Mouse (Mus musculus) C2C12 (cell line): Measurements from ENCODE around the gene Rag1. TPM values are rescaled to one million over a fixed set of nuclear protein-coding genes. Genes with fewer than 3 reads are reported as not detected.
A peak's percentile ranks its signal among the peaks of the same experiment; 100 is the strongest.

Experiments used
- H3K27me3 ChIP-seq: one replicate; pipeline ENCODE4 v1.6.1; 2011; ENCODE audit not compliant: control insufficient read depth, insufficient read depth, insufficient read length
- H3K36me3 ChIP-seq: one replicate; pipeline ENCODE4 v1.6.1; 2011; ENCODE audit not compliant: control insufficient read depth, insufficient read depth
- H3K4me3 ChIP-seq: one replicate; pipeline ENCODE4 v1.5.1; 2011; ENCODE audit warnings: mild to moderate bottlenecking, control low read depth; ENCODE audit not compliant: poor library complexity, insufficient read depth, severe bottlenecking
- H3K79me2 ChIP-seq: one replicate; pipeline ENCODE4 v1.6.1; 2011; ENCODE audit not compliant: control insufficient read depth, insufficient read depth
- H3K79me3 ChIP-seq: one replicate; pipeline ENCODE4 v1.6.1; 2011; ENCODE audit warnings: low read depth, control low read depth
- H3ac ChIP-seq: one replicate; pipeline ENCODE3; 2011; ENCODE audit warnings: low read depth; ENCODE audit not compliant: control insufficient read depth, insufficient read length
- CEBPB ChIP-seq: IDR thresholded peaks from one replicate; pipeline ENCODE4 v1.6.1; 2011; ENCODE audit warnings: low read depth, mild to moderate bottlenecking, control low read depth, moderate library complexity
- CTCF ChIP-seq: IDR thresholded peaks from one replicate; pipeline ENCODE4 v1.5.1; 2011; ENCODE audit not compliant: control insufficient read depth, insufficient read depth, insufficient read length
- FOSL1 ChIP-seq: IDR thresholded peaks from one replicate; pipeline ENCODE4 v1.8.0; 2011; ENCODE audit warnings: mild to moderate bottlenecking, low read length; ENCODE audit not compliant: poor library complexity, insufficient read depth, severe bottlenecking
- MAX ChIP-seq: IDR thresholded peaks from one replicate; pipeline ENCODE4 v1.6.1; 2011; ENCODE audit warnings: mild to moderate bottlenecking, control low read depth
- MYOD1 ChIP-seq: IDR thresholded peaks from one replicate; pipeline ENCODE4 v1.6.1; 2011; ENCODE audit warnings: low read depth; ENCODE audit not compliant: control insufficient read depth, insufficient read length
- MYOG ChIP-seq: IDR thresholded peaks from one replicate; pipeline ENCODE4 v1.6.1; 2011; ENCODE audit not compliant: control insufficient read depth, insufficient read length; ENCODE audit errors: extremely low read depth
- USF1 ChIP-seq: IDR thresholded peaks from one replicate; pipeline ENCODE4 v1.6.1; 2011; ENCODE audit warnings: low read depth, mild to moderate bottlenecking, control low read depth, moderate library complexity
- polyA plus RNA-seq: library from polyadenylated mRNA; unstranded; fragments of >200 nt; fragmentation: generic; extraction: Trizol; gene quantifications from one replicate; pipeline ENCODE4 v1.2.1, GENCODE M21; 2012; ENCODE audit warnings: missing spikeins

Gene Rag1
- polyA plus RNA-seq, 1 experiment = not detected

DNA sequence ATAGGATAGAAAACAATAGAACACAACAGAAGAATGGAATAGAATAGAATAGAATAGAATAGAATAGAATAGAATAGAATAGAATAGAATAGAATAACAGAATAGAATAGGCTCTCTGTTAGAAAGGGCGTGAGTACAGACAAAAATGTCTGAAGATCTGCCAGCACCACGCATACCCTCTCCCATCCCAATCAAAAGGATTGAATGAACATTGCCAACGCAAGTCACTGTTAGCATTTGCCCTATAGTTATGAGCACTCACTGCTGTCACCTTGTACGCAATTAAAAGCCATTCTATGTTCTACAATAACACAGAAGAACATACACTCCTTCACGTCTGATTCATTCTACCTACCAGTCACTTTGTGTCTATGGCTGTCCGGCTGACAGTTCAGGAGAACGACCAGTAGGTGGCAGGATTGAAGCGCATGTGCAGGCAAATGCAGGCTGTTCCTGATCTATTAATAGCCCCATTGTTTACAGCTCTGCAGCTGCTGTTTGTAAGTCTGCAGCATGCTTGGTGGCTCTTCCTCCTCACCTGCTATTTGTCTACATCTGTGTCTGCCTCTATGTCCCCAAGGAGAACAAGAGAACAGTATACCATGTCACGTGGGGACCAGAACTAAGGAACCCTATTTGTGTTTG is 15.9 kb upstream of the Rag1 start:
- TF ChIP-seq MYOG = no peak
- TF ChIP-seq MAX = peak; percentile 55
- no peak for TF ChIP-seq CEBPB
- no peak for TF ChIP-seq FOSL1
- TF ChIP-seq MYOD1 = peak; percentile 34
- TF ChIP-seq CTCF = peak; percentile 77
- peak; percentile 31 for TF ChIP-seq USF1
- Histone ChIP-seq H3K79me3 (no peaks in the 10 kb centered on the region), H3K27me3 (peaks cover 8% of the 10 kb centered on the region), H3K36me3 (no peaks in the 10 kb centered on the region), H3ac (no peak overlapping the region), H3K79me2 (no peaks in the 10 kb centered on the region), H3K4me3 (no peak overlapping the region)

DNA sequence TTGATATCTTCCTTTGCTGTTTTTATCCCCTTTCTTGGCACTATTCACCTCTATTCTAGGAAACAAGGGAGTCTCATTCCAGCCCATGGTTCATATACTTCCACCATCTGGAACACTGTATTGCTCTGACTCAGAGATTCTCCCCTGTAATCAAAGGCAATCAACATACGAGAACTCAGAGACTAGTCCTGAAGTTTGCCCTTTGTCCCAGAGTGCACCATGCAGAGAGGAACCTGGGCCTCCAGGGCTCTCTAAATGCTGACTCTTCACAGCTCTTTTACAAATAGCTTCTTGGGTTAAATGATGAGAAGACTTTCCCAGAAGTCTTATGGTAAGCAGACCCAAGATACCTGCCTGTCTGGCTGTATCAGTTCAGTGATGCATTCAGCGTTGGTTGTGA is 11.2 kb upstream of the Rag1 start:
- H3ac ChIP-seq = no peak overlapping the region
- no peaks in the 10 kb centered on the region for H3K36me3 ChIP-seq
- H3K4me3 ChIP-seq = no peak overlapping the region
- TF ChIP-seq MAX (no peak), MYOG (no peak), CTCF (no peak), CEBPB (no peak), FOSL1 (no peak), MYOD1 (no peak), USF1 (no peak)
- H3K79me2 ChIP-seq = no peaks in the 10 kb centered on the region
- H3K27me3 ChIP-seq = peaks cover 20% of the 10 kb centered on the region
- H3K79me3 ChIP-seq = no peaks in the 10 kb centered on the region

DNA sequence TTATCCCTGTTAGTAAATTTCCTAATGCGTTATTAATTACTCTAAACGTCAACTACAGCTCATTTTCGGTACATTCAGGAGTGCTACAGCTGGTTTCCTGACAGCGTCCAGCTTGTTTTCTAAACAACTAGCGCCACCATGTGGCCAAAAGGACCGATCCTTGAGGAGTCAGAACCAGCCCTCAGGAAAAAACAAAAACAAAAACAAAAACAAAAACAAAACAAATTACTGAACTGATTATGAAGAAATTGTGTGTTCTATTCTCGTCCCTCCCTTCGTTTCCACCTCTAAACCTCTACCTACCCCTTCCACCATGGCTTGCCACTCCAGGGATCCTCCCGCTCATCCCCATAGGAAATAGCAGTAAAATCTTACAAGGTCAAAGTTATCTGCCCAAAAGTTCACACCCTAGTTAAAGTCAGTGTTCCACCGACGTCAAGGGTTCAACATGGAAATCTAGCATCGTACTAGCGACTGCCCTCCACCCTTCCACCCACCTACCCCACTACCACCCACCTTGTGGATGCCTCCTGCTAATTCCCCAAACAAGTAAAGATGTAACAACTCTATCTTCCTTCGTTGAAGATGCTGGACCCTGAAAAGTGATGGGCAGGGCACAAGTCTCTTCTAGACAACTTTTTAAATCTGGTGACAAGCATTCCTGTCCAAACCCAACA is 3.8 kb upstream of the Rag1 start:
- no peak overlapping the region for H3K4me3 ChIP-seq
- H3ac ChIP-seq = no peak overlapping the region
- no peaks in the 10 kb centered on the region for H3K36me3 ChIP-seq
- TF ChIP-seq USF1 = no peak
- TF ChIP-seq FOSL1 = no peak
- no peak for TF ChIP-seq MYOG
- TF ChIP-seq MYOD1 = no peak
- TF ChIP-seq MAX = no peak
- no peak for TF ChIP-seq CEBPB
- TF ChIP-seq CTCF = no peak
- H3K27me3 ChIP-seq = peaks cover 26% of the 10 kb centered on the region
- no peaks in the 10 kb centered on the region for H3K79me2 ChIP-seq
- no peaks in the 10 kb centered on the region for H3K79me3 ChIP-seq

DNA sequence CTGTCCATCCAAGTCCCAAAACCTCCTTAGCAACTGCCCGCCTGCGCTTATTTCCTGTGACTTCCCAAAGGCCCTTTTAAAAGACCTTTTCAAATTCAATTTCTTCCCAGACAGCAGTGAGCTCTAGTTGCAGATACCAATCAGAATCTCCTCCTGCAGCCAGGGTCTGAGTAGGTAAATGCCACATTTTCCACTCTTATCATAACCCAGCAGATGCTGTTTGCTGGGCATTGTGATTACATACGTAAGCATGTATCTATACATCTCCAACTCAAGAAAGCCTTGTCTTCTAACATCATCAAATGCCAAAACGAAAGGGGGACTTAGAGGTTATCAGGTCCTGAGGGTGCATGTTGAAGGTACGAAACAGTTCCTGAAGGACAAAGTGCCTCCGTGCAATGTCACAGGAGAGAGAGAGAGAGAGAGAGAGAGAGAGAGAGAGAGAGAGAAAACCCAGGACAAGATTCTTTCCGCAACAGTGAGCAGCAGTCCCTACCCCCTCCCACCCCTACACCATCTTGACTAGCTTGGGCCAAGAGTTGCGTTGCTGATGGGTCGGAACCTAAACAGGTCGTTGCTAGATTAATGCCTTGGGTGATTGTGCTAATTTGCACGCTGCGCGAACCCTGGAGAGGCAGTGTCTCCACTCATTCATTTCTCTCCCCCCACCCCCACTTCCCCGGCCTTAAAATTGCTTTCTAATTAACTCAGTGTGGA is 3.1 kb upstream of the Rag1 start:
- Histone ChIP-seq H3K27me3 (peaks cover 23% of the 10 kb centered on the region), H3K36me3 (no peaks in the 10 kb centered on the region), H3K79me3 (no peaks in the 10 kb centered on the region), H3K79me2 (no peaks in the 10 kb centered on the region), H3K4me3 (no peak overlapping the region), H3ac (no peak overlapping the region)
- no peak for TF ChIP-seq MYOD1
- TF ChIP-seq MAX = no peak
- no peak for TF ChIP-seq CTCF
- no peak for TF ChIP-seq USF1
- TF ChIP-seq MYOG = no peak
- TF ChIP-seq FOSL1 = no peak
- TF ChIP-seq CEBPB = no peak

DNA sequence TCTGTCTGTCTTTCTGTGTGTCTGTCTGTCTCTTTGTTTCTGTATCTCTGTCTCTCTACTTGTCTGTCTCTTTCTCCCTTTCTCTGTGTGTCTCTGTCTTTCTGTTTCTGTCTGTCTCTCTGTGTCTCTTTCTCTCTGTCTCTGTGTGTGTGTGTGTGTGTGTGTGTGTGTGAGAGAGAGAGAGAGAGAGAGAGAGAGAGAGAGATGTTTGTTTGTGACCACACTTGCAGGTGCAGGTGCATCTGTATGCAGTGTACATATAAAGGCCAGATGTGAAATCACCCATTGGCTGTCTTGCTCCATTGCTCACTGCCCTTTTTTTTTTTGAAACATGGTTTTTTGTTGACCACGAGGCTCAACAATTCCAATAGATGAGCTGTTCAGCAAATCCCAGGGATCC is 1.1 kb upstream of the Rag1 start:
- Histone ChIP-seq H3K27me3 (peaks cover 20% of the 10 kb centered on the region), H3K36me3 (no peaks in the 10 kb centered on the region), H3K4me3 (no peak overlapping the region), H3ac (no peak overlapping the region), H3K79me3 (no peaks in the 10 kb centered on the region), H3K79me2 (no peaks in the 10 kb centered on the region)
- no peak for TF ChIP-seq USF1
- TF ChIP-seq CTCF = no peak
- no peak for TF ChIP-seq MYOD1
- TF ChIP-seq MYOG = no peak
- TF ChIP-seq CEBPB = no peak
- no peak for TF ChIP-seq MAX
- no peak for TF ChIP-seq FOSL1

DNA sequence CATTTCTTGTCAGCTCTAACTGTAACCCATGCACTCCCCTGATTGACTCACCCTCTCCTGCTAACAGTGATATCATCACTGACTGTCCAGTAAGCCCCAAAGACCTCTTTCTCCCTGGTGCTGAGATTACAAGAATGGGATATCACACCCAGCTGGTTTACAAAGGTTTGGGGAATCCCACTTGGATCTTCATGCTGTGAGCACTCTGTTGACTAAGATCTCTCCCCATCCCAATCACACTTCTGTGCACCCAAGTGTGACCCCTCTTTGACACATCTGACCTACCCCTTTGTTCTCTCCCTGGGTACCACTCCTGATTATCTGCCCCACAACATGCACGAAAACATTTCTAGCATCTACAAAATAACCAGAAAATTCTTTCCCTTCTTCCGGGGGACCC is 940 bp downstream of the Rag1 start:
- no peak overlapping the region for H3K4me3 ChIP-seq
- TF ChIP-seq MYOG = no peak
- TF ChIP-seq CEBPB = no peak
- no peak for TF ChIP-seq MYOD1
- no peak for TF ChIP-seq USF1
- TF ChIP-seq MAX = no peak
- TF ChIP-seq CTCF = no peak
- no peak for TF ChIP-seq FOSL1
- no peaks in the 10 kb centered on the region for H3K79me2 ChIP-seq
- H3ac ChIP-seq = no peak overlapping the region
- H3K79me3 ChIP-seq = no peaks in the 10 kb centered on the region
- no peaks in the 10 kb centered on the region for H3K36me3 ChIP-seq
- H3K27me3 ChIP-seq = peaks cover 16% of the 10 kb centered on the region
